Mouse (Mus musculus) CH12.LX (cell line): ENCODE data around the gene Pou2f1. TPM values are rescaled to one million over a fixed set of nuclear protein-coding genes. Genes with fewer than 3 reads are reported as not detected.

ENCODE experiments used
- DNase-seq: peaks from one replicate; pipeline ENCODE4 v3.0.0-alpha.2; 2013; ENCODE audit errors: extremely low read depth
- H3K27ac ChIP-seq: 2 replicates; pipeline ENCODE4 v1.5.1; 2012; ENCODE audit warnings: low read depth, mild to moderate bottlenecking, control low read depth, moderate library complexity; ENCODE audit not compliant: insufficient read depth
- H3K27me3 ChIP-seq: replicated peaks from 2 replicates; pipeline ENCODE3; 2012; ENCODE audit warnings: inconsistent platforms
- H3K36me3 ChIP-seq, 2 experiments: replicated peaks in 1 of 2; 2 replicates each; pipeline versions ENCODE3 to v1.6.1; 2012; ENCODE audit warnings: inconsistent platforms in 1 of 2, low read length in 1 of 2, mild to moderate bottlenecking in 1 of 2, mixed read lengths in 1 of 2, moderate library complexity in 1 of 2; ENCODE audit not compliant: control insufficient read depth in 1 of 2, insufficient read depth in 1 of 2
- H3K4me1 ChIP-seq, 2 experiments: 2 replicates each; pipeline ENCODE4 v1.6.1; 2012; ENCODE audit warnings: inconsistent platforms in 1 of 2, moderate library complexity in 1 of 2; ENCODE audit not compliant: insufficient read depth in 2 of 2, control insufficient read depth in 1 of 2
- H3K4me2 ChIP-seq: 2 replicates; pipeline ENCODE4 v1.6.1; 2012; ENCODE audit warnings: low read depth, mild to moderate bottlenecking, control low read depth; ENCODE audit not compliant: poor library complexity, insufficient read depth, severe bottlenecking
- H3K4me3 ChIP-seq, 3 experiments: fragments of 150-350 bp in 1 of 3; sonication (generic) in 1 of 3; replicated peaks in 1 of 3; 2 replicates each; pipeline versions ENCODE3 to v1.5.1; 2011 to 2012; ENCODE audit warnings: low read depth in 2 of 3, low read length in 2 of 3, mild to moderate bottlenecking in 2 of 3, moderate library complexity in 2 of 3, control low read depth in 1 of 3, improper control_type of control experiment in 1 of 3, inconsistent platforms in 1 of 3, mixed read lengths in 1 of 3; ENCODE audit not compliant: poor library complexity in 1 of 3
- H3K79me2 ChIP-seq: replicated peaks from 2 replicates; pipeline ENCODE4 v1.6.1; 2012; ENCODE audit warnings: mild to moderate bottlenecking, moderate library complexity; ENCODE audit not compliant: control insufficient read depth, poor library complexity, insufficient read depth, severe bottlenecking; ENCODE audit errors: extremely low read depth
- H3K9ac ChIP-seq: 2 replicates; pipeline ENCODE4 v1.6.1; 2012; ENCODE audit warnings: low read depth, mild to moderate bottlenecking, control low read depth, moderate library complexity; ENCODE audit not compliant: insufficient read depth
- H3K9me3 ChIP-seq: replicated peaks from 2 replicates; pipeline ENCODE3; 2012; ENCODE audit warnings: low read length, inconsistent platforms, mixed read lengths
- CHD1 ChIP-seq: IDR thresholded peaks from 2 replicates; pipeline ENCODE4 v1.6.1; 2012; ENCODE audit warnings: low read depth, low read length, improper control_type of control experiment, inconsistent platforms
- CTCF ChIP-seq, 2 experiments: IDR thresholded peaks in 1 of 2; conservative IDR thresholded peaks in 1 of 2; 2 replicates each; pipeline ENCODE4 v1.5.1; 2011 to 2012; ENCODE audit warnings: low read depth in 2 of 2, low read length in 2 of 2, improper control_type of control experiment in 1 of 2, inconsistent platforms in 1 of 2, mild to moderate bottlenecking in 1 of 2, moderate library complexity in 1 of 2
- E2F4 ChIP-seq: IDR thresholded peaks from 2 replicates; pipeline ENCODE4 v1.6.1; 2011; ENCODE audit warnings: low read depth, low read length, improper control_type of control experiment; ENCODE audit not compliant: insufficient replicate concordance
- ELF1 ChIP-seq: IDR thresholded peaks from 2 replicates; pipeline ENCODE4 v1.6.1; 2014; ENCODE audit warnings: low read depth, mild to moderate bottlenecking, inconsistent platforms, low read length, improper control_type of control experiment
- EP300 ChIP-seq: IDR thresholded peaks from 2 replicates; pipeline ENCODE4 v1.6.1; 2011; ENCODE audit warnings: low read length, improper control_type of control experiment
- ETS1 ChIP-seq: conservative IDR thresholded peaks from 2 replicates; pipeline ENCODE4 v1.6.1; 2012; ENCODE audit warnings: low read depth, mild to moderate bottlenecking, inconsistent platforms, low read length, improper control_type of control experiment, moderate library complexity
- GABPA ChIP-seq: IDR thresholded peaks from 2 replicates; pipeline ENCODE4 v1.6.1; 2012; ENCODE audit warnings: low read depth, low read length, improper control_type of control experiment, inconsistent platforms; ENCODE audit not compliant: insufficient replicate concordance
- IRF4 ChIP-seq: IDR thresholded peaks from 2 replicates; pipeline ENCODE4 v1.6.1; 2014; ENCODE audit warnings: low read depth, mild to moderate bottlenecking, inconsistent platforms, low read length, improper control_type of control experiment
- JUN ChIP-seq: IDR thresholded peaks from 2 replicates; pipeline ENCODE4 v1.6.1; 2011; ENCODE audit warnings: low read depth, mild to moderate bottlenecking, low read length, improper control_type of control experiment, moderate library complexity; ENCODE audit not compliant: insufficient read depth
- JUND ChIP-seq: conservative IDR thresholded peaks from 2 replicates; pipeline ENCODE4 v1.6.1; 2011; ENCODE audit warnings: low read depth, low read length, improper control_type of control experiment
- MAFK ChIP-seq: IDR thresholded peaks from 2 replicates; pipeline ENCODE4 v1.6.1; 2011; ENCODE audit warnings: low read length, improper control_type of control experiment; ENCODE audit not compliant: insufficient replicate concordance
- MYC ChIP-seq: IDR thresholded peaks from 2 replicates; pipeline ENCODE4 v1.6.1; 2011; ENCODE audit warnings: low read depth, mild to moderate bottlenecking, improper control_type of control experiment, low read length
- NELFE ChIP-seq: IDR thresholded peaks from 2 replicates; pipeline ENCODE4 v1.6.1; 2011; ENCODE audit warnings: low read depth, low read length, improper control_type of control experiment
- NRF1 ChIP-seq: IDR thresholded peaks from 2 replicates; pipeline ENCODE4 v1.6.1; 2014; ENCODE audit warnings: low read depth, mild to moderate bottlenecking, inconsistent platforms, low read length, improper control_type of control experiment, moderate library complexity
- PAX5 ChIP-seq: IDR thresholded peaks from 2 replicates; pipeline ENCODE4 v1.6.1; 2012; ENCODE audit warnings: low read length, inconsistent platforms, mixed read lengths
- POLR2AphosphoS2 ChIP-seq: IDR thresholded peaks from 2 replicates; pipeline ENCODE4 v1.6.1; 2011; ENCODE audit warnings: low read depth, low read length, improper control_type of control experiment
- RAD21 ChIP-seq: IDR thresholded peaks from 2 replicates; pipeline ENCODE4 v1.6.1; 2011; ENCODE audit warnings: low read depth, mild to moderate bottlenecking, low read length, improper control_type of control experiment, moderate library complexity
- RCOR1 ChIP-seq: conservative IDR thresholded peaks from 2 replicates; pipeline ENCODE4 v1.6.1; 2012; ENCODE audit warnings: low read depth, mild to moderate bottlenecking, inconsistent platforms, low read length, improper control_type of control experiment
- SMC3 ChIP-seq: IDR thresholded peaks from 2 replicates; pipeline ENCODE4 v1.6.1; 2011; ENCODE audit warnings: low read depth, low read length, improper control_type of control experiment
- TBP ChIP-seq: conservative IDR thresholded peaks from 2 replicates; pipeline ENCODE4 v1.6.1; 2011; ENCODE audit warnings: low read depth, low read length, improper control_type of control experiment
- UBTF ChIP-seq: IDR thresholded peaks from 2 replicates; pipeline ENCODE4 v1.6.1; 2012; ENCODE audit warnings: low read depth, mild to moderate bottlenecking, inconsistent platforms, low read length, improper control_type of control experiment, moderate library complexity
- ZC3H11A ChIP-seq: IDR thresholded peaks from 2 replicates; pipeline ENCODE4 v1.6.1; 2012; ENCODE audit warnings: low read depth, mild to moderate bottlenecking, inconsistent platforms, low read length, improper control_type of control experiment
- ZKSCAN1 ChIP-seq: IDR thresholded peaks from 2 replicates; pipeline ENCODE4 v1.6.1; 2012; ENCODE audit warnings: low read depth, inconsistent platforms, low read length, improper control_type of control experiment, borderline replicate concordance
- ZMIZ1 ChIP-seq: IDR thresholded peaks from 2 replicates; pipeline ENCODE4 v1.6.1; 2012; ENCODE audit warnings: low read depth, mild to moderate bottlenecking, inconsistent platforms, low read length, improper control_type of control experiment
- ZNF384 ChIP-seq: IDR thresholded peaks from 2 replicates; pipeline ENCODE4 v1.6.1; 2012; ENCODE audit warnings: low read depth, low read length, improper control_type of control experiment, inconsistent platforms
- dilution Hi-C: fragments of 300-500 bp; cut with MboI; formaldehyde crosslinking; loops from 2 replicates; pipeline ENCODE4 v1.14.3; 2020; ENCODE audit warnings: low sequenced_read_pairs; ENCODE audit not compliant: extremely low pct_unique_long_range_greater_than_20kb, extremely low pct_ligation_motif_present
- in situ Hi-C: fragments of 300-500 bp; cut with MboI; formaldehyde crosslinking; loops from 3 replicates; pipeline ENCODE4 v1.14.3; 2019; ENCODE audit warnings: low sequenced_read_pairs, low pct_ligation_motif_present, low pct_unique_long_range_greater_than_20kb, mixed read lengths
- polyA plus RNA-seq: library from polyadenylated mRNA; unstranded; fragments of >175 nt; gene quantifications from 2 replicates; pipeline ENCODE4 v1.2.1, GENCODE M21; 2012; ENCODE audit warnings: low read depth; ENCODE audit not compliant: insufficient read length
- total RNA-seq, 2 experiments: library from RNA; depleted of rRNA; stranded (reverse); fragments of 300-350 nt in 1 of 2; fragments of >200 nt in 1 of 2; gene quantifications; 2 replicates each; pipeline ENCODE4 v1.2.3; 2012 to 2014

Gene Pou2f1
- total and polyA plus RNA-seq, 3 experiments = 6.4 to 18.3 (median 7.4) TPM

- Histone ChIP-seq H3K4me3 (no peak overlapping the region), H3K4me1 (peaks cover 0 to 3% of the 10 kb centered on the region in 2 experiments; a peak in 1 of 4 replicates), H3K27ac (no peak overlapping the region), H3K9me3 (no peaks in the 10 kb centered on the region), H3K36me3 (peaks cover 24 to 63% of the 10 kb centered on the region in 2 experiments), H3K4me2 (no peak overlapping the region), H3K27me3 (no peaks in the 10 kb centered on the region), H3K9ac (no peak overlapping the region), H3K79me2 (no peaks in the 10 kb centered on the region)
- DNase-seq = no peak
- dilution Hi-C loops = no loop called here
- TF ChIP-seq ZNF384 (no peak), CHD1 (no peak), MYC (no peak), TBP (no peak), NELFE (no peak), IRF4 (no peak), ELF1 (no peak), ZMIZ1 (no peak), RCOR1 (no peak), ZC3H11A (no peak), PAX5 (no peak), EP300 (no peak), GABPA (no peak), JUND (no peak), ZKSCAN1 (no peak), UBTF (no peak), ETS1 (no peak)
- in situ Hi-C loops = no loop called here
Measured at GRCm38 (mm10) chr1:165874645-165875044, 127.8 kb downstream of the Pou2f1 start.

GRCm38 (mm10) chr1:165868659-165869058, 133.8 kb downstream of the Pou2f1 start:
- Histone ChIP-seq H3K36me3 (peaks cover 6 to 50% of the 10 kb centered on the region in 2 experiments), H3K4me3 (no peak overlapping the region), H3K27me3 (no peaks in the 10 kb centered on the region), H3K4me2 (no peak overlapping the region)
- TF ChIP-seq CTCF (conservative IDR thresholded peaks at IDR 0.05 in 1 of 2, IDR thresholded peaks at IDR 0.05 in 1 of 2; ENCODE audit: low read depth in 2 of 2, low read length in 2 of 2) (no peak), JUN (no peak), POLR2AphosphoS2 (no peak), ELF1 (no peak), SMC3 (no peak), MAFK (no peak), NRF1 (no peak), RCOR1 (no peak), RAD21 (no peak), MYC (no peak), GABPA (no peak), TBP (no peak), ZC3H11A (no peak), E2F4 (no peak)
- TF ChIP-seq, all 38 proteins: peak for 0
- H3K9ac ChIP-seq = no peak overlapping the region
- H3K9me3 ChIP-seq = no peaks in the 10 kb centered on the region
- dilution Hi-C loops (no loop called here), in situ Hi-C loops (no loop called here)
- H3K79me2 ChIP-seq = no peaks in the 10 kb centered on the region
- peaks cover 0 to 9% of the 10 kb centered on the region in 2 experiments; a peak in 2 of 4 replicates for H3K4me1 ChIP-seq
- no peak for DNase-seq
- no peak overlapping the region for H3K27ac ChIP-seq
